Mouse (Mus musculus): Measurements from ENCODE around the gene Luc7l3.

GRCm38 (mm10) chr11:94369981-94370380 is 48.2 kb upstream of the Luc7l3 start:
- TF ChIP-seq CTCF (IDR thresholded peaks at IDR 0.05; ENCODE audit: borderline replicate concordance, control insufficient read depth, extremely low read depth, insufficient read depth, low read length, poor library complexity) = no peak
- no peak for TF ChIP-seq POLR2A (IDR thresholded peaks at IDR 0.05; ENCODE audit: control insufficient read depth, extremely low read depth, insufficient read depth, low read length, poor library complexity)
